Mouse (Mus musculus): Measurements from ENCODE around the gene Rora. TPM values are rescaled to one million over a fixed set of nuclear protein-coding genes. Genes with fewer than 3 reads are reported as not detected.

The Rora gene
- polyA plus RNA-seq, 1 experiment: 0.86 TPM

DNA sequence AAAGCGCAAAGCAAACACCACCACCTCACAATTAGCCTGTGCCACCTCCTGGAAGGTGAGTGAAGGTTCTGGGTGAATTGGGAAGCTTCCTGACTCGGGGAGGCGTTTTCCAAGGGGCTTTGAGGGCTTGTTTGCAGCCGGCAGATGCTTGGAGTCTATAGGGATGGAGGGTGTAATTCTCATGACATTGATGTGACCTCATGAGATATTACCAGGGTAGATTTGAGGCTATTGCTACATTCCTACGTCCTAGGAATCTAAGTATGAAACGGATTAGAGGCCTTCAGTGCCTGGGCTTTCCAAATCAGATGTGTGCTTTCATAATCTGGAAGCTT lies 3.2 kb downstream of the Rora start:
- H3K79me2 ChIP-seq (ENCODE audit: control insufficient read depth, insufficient read depth): no peaks in the 10 kb centered on the region
- H3ac ChIP-seq (ENCODE audit: control insufficient read depth, insufficient read length): no peak overlapping the region
- H3K4me3 ChIP-seq: no peak overlapping the region
- peaks cover 10% of the 10 kb centered on the region for H3K27me3 ChIP-seq (ENCODE audit: control insufficient read depth, insufficient read depth, insufficient read length)
- H3K4me2 ChIP-seq (ENCODE audit: low read depth): no peak overlapping the region
- no peaks in the 10 kb centered on the region for H3K36me3 ChIP-seq (ENCODE audit: control insufficient read depth, insufficient read depth)
- no peak for TF ChIP-seq MYOG (IDR thresholded peaks at IDR 0.05; ENCODE audit: control insufficient read depth in 1 of 3, insufficient read depth in 1 of 3, insufficient read length in 2 of 3, low read depth in 2 of 3)

- H3K4me2 ChIP-seq (ENCODE audit: low read depth): no peak overlapping the region
- H3K79me2 ChIP-seq (ENCODE audit: control insufficient read depth, insufficient read depth): no peaks in the 10 kb centered on the region
- TF ChIP-seq USF1 (IDR thresholded peaks at IDR 0.05; ENCODE audit: low read depth) (no peak), TCF3 (IDR thresholded peaks at IDR 0.05; ENCODE audit: insufficient read length, low read depth) (no peak), MAX (IDR thresholded peaks at IDR 0.05; ENCODE audit: low read depth) (no peak), E2F4 (IDR thresholded peaks at IDR 0.05; ENCODE audit: insufficient read depth) (no peak), POLR2A (IDR thresholded peaks at IDR 0.05; ENCODE audit: insufficient read length, low read depth) (no peak), TCF12 (IDR thresholded peaks at IDR 0.05; ENCODE audit: insufficient read depth, poor library complexity, severe bottlenecking) (no peak), MYOG (IDR thresholded peaks at IDR 0.05; ENCODE audit: control insufficient read depth in 1 of 3, insufficient read depth in 1 of 3, insufficient read length in 2 of 3, low read depth in 2 of 3) (no peak), POLR2AphosphoS2 (IDR thresholded peaks at IDR 0.05; ENCODE audit: insufficient read length, low read depth) (no peak), MYOD1 (IDR thresholded peaks at IDR 0.05; ENCODE audit: control insufficient read depth in 1 of 3, insufficient read length in 2 of 3, low read depth in 2 of 3) (no peak), REST (IDR thresholded peaks at IDR 0.05; ENCODE audit: insufficient read depth, insufficient read length) (no peak), SRF (IDR thresholded peaks at IDR 0.05; ENCODE audit: control insufficient read depth, insufficient read length, low read depth) (no peak), CEBPB (IDR thresholded peaks at IDR 0.05; ENCODE audit: insufficient read depth, poor library complexity, severe bottlenecking) (no peak)
- no peaks in the 10 kb centered on the region for H3K27me3 ChIP-seq (ENCODE audit: control insufficient read depth, insufficient read depth, insufficient read length)
- H3ac ChIP-seq (ENCODE audit: control insufficient read depth, insufficient read length): no peak overlapping the region
- no peaks in the 10 kb centered on the region for H3K36me3 ChIP-seq (ENCODE audit: control insufficient read depth, insufficient read depth)
- H3K4me3 ChIP-seq: no peak overlapping the region
Measured at GRCm38 (mm10) chr9:68670731-68671130, 17.1 kb downstream of the Rora start.

GRCm38 (mm10) chr9:68672459-68672858 lies 18.9 kb downstream of the Rora start:
- H3K27me3 ChIP-seq (ENCODE audit: control insufficient read depth, insufficient read depth, insufficient read length): no peaks in the 10 kb centered on the region
- H3K79me2 ChIP-seq (ENCODE audit: control insufficient read depth, insufficient read depth): no peaks in the 10 kb centered on the region
- H3K4me3 ChIP-seq: no peak overlapping the region
- no peaks in the 10 kb centered on the region for H3K36me3 ChIP-seq (ENCODE audit: control insufficient read depth, insufficient read depth)
- no peak for TF ChIP-seq E2F4 (IDR thresholded peaks at IDR 0.05; ENCODE audit: insufficient read depth)
- no peak for TF ChIP-seq MAX (IDR thresholded peaks at IDR 0.05; ENCODE audit: low read depth)
- no peak for TF ChIP-seq REST (IDR thresholded peaks at IDR 0.05; ENCODE audit: insufficient read depth, insufficient read length)
- TF ChIP-seq POLR2A (IDR thresholded peaks at IDR 0.05; ENCODE audit: insufficient read length, low read depth): no peak
- H3ac ChIP-seq (ENCODE audit: control insufficient read depth, insufficient read length): no peak overlapping the region
- H3K4me2 ChIP-seq (ENCODE audit: low read depth): no peak overlapping the region

GRCm38 (mm10) chr9:68673221-68673620 lies 19.6 kb downstream of the Rora start:
- TF ChIP-seq REST (IDR thresholded peaks at IDR 0.05; ENCODE audit: insufficient read depth, insufficient read length) (no peak), USF1 (IDR thresholded peaks at IDR 0.05; ENCODE audit: low read depth) (no peak), MAX (IDR thresholded peaks at IDR 0.05; ENCODE audit: low read depth) (no peak)
- Histone ChIP-seq H3ac (ENCODE audit: control insufficient read depth, insufficient read length) (no peak overlapping the region), H3K4me2 (ENCODE audit: low read depth) (no peak overlapping the region), H3K36me3 (ENCODE audit: control insufficient read depth, insufficient read depth) (no peaks in the 10 kb centered on the region), H3K79me2 (ENCODE audit: control insufficient read depth, insufficient read depth) (no peaks in the 10 kb centered on the region), H3K4me3 (no peak overlapping the region), H3K27me3 (ENCODE audit: control insufficient read depth, insufficient read depth, insufficient read length) (no peaks in the 10 kb centered on the region)

DNA sequence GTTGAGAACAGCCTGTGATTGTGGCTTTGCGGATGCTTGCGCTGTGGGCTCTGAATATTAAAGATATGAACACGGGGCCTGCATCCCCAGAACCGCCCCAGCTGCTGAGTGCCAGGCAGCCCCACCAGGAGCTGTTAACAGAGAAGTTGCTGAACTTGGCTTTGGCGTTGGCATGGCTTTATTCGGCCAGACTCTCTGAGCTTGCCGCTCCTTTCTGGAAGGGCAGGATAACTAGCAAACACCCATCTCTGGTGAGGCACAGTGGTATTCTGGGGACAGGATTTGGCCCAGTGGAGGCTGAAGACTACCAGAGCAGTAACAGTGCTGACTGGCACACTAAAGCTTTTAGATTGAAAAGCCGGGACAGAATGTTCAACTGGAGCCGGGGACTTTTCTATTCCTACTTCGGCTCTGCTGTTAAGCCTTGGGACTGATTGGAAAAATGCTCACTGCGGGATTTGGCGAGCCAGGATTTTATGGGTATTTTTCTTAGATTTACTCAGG lies 26.3 kb downstream of the Rora start:
- Histone ChIP-seq H3K36me3 (ENCODE audit: control insufficient read depth, insufficient read depth) (no peaks in the 10 kb centered on the region), H3K4me2 (ENCODE audit: low read depth) (no peak overlapping the region), H3ac (ENCODE audit: control insufficient read depth, insufficient read length) (no peak overlapping the region), H3K4me3 (no peak overlapping the region), H3K27me3 (ENCODE audit: control insufficient read depth, insufficient read depth, insufficient read length) (peaks cover 11% of the 10 kb centered on the region), H3K79me2 (ENCODE audit: control insufficient read depth, insufficient read depth) (no peaks in the 10 kb centered on the region)
- TF ChIP-seq MYOD1 (IDR thresholded peaks at IDR 0.05; ENCODE audit: control insufficient read depth in 1 of 3, insufficient read length in 2 of 3, low read depth in 2 of 3) (no peak), POLR2A (IDR thresholded peaks at IDR 0.05; ENCODE audit: insufficient read length, low read depth) (no peak), TCF12 (IDR thresholded peaks at IDR 0.05; ENCODE audit: insufficient read depth, poor library complexity, severe bottlenecking) (no peak), TCF3 (IDR thresholded peaks at IDR 0.05; ENCODE audit: insufficient read length, low read depth) (no peak), REST (IDR thresholded peaks at IDR 0.05; ENCODE audit: insufficient read depth, insufficient read length) (no peak), USF1 (IDR thresholded peaks at IDR 0.05; ENCODE audit: low read depth) (no peak), MYOG (IDR thresholded peaks at IDR 0.05; ENCODE audit: control insufficient read depth in 1 of 3, insufficient read depth in 1 of 3, insufficient read length in 2 of 3, low read depth in 2 of 3) (no peak), POLR2AphosphoS2 (IDR thresholded peaks at IDR 0.05; ENCODE audit: insufficient read length, low read depth) (no peak), SRF (IDR thresholded peaks at IDR 0.05; ENCODE audit: control insufficient read depth, insufficient read length, low read depth) (no peak), CEBPB (IDR thresholded peaks at IDR 0.05; ENCODE audit: insufficient read depth, poor library complexity, severe bottlenecking) (no peak), E2F4 (IDR thresholded peaks at IDR 0.05; ENCODE audit: insufficient read depth) (no peak), MAX (IDR thresholded peaks at IDR 0.05; ENCODE audit: low read depth) (no peak)
